In the genomic region with DNA sequence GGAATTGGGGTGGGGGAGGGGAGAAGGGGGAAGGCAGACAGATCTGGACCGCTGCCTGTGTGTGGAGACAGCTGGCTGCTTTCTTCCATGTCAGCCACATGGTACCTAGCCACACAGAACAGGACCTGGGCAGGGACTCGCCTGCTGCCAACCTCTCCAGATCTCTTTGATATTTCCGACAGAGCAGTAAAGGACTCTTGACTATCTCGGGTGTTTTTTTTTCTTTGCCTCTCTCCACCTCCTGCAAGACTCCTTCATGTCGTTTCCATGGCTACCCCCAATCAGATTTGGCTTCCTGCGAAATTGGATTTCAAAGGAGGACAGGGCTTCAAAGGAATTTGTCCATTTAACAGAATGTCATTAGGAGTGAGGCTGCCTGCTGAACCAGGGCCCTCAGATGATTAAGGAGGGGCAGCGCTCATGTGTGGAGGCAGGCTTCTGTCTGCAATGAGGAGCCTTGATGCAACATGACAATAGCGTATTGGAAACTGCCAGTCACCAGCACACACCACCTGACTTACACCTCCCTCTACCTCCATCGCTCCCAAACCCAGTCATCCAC, we compare ENCODE assay signal across 10 mouse cellular contexts. TPM values are rescaled to one million over a fixed set of nuclear protein-coding genes. Genes with fewer than 3 reads are reported as not detected.
DNase-seq lines count a peak whose midpoint lies in the region; ATAC-seq lines count a peak whose summit lies in the region.
"Had no signal": no experiment of that assay in that cellular context is flagged by ENCODE, and none has a peak within 500 bp of the region (broad histone marks: within the 10 kb centered on the region; RNA-seq: fewer than 3 reads in every experiment).

No protein-coding gene starts in this region.

- DNase-seq in adrenal gland, adult (ENCODE audit: inconsistent age in 2 of 2, low spot score in 1 of 2) = peak; percentile 39 to 74
- DNase-seq in adrenal gland, adult 18-20 months (ENCODE audit: low spot score in 2 of 2) = no peak
- DNase-seq in lung, postnatal 10 days = peak; percentile 16
- DNase-seq in lung, adult 18-20 months = no peak
- peak; percentile 71 for DNase-seq in hindbrain, embryonic 14.5 days (ENCODE audit: low spot score)
- peak; percentile 71 for DNase-seq in naive thymus-derived CD4-positive, alpha-beta T cell, adult 2 months (ENCODE audit: low read depth)
- DNase-seq in heart, adult 8-10 months (ENCODE audit: low spot score) = no peak
- DNase-seq in cerebellum, adult 18-20 months = no peak

- H3K36me3 ChIP-seq in hindbrain, embryonic 14.5 days (replicated peaks; ENCODE audit: control insufficient read depth, insufficient read depth) = no peaks in the 10 kb centered on the region
- H3K36me3 ChIP-seq: limb, embryonic 12.5 days had no signal

- peaks cover 53% of the 10 kb centered on the region for H3K4me1 ChIP-seq in hindbrain, embryonic 14.5 days (replicated peaks; ENCODE audit: control insufficient read depth, insufficient read depth, low read length)

- H3K4me3 ChIP-seq in hindbrain, embryonic 14.5 days (replicated peaks; ENCODE audit: low read length) = no peak overlapping the region
- H3K4me3 ChIP-seq: limb, embryonic 12.5 days had no signal

- H3K9ac ChIP-seq in hindbrain, embryonic 14.5 days = peak overlapping the region; percentile 35; the same call in 1 of the 2 replicates
- H3K9ac ChIP-seq: limb, embryonic 12.5 days had no signal

- ATAC-seq in hindbrain, embryonic 14.5 days (ENCODE audit: low FRiP score) = peak; percentile 78

- H3K27ac ChIP-seq in hindbrain, embryonic 14.5 days = peak overlapping the region; percentile 87
- H3K27ac ChIP-seq: limb, embryonic 12.5 days had no signal

- H3K9me3 ChIP-seq in hindbrain, embryonic 14.5 days (ENCODE audit: control insufficient read depth, low read length) = no peaks in the 10 kb centered on the region
- H3K9me3 ChIP-seq: limb, embryonic 12.5 days had no signal

- peak overlapping the region; percentile 27 for H3K4me2 ChIP-seq in hindbrain, embryonic 14.5 days (replicated peaks)
- H3K4me2 ChIP-seq: limb, embryonic 12.5 days had no signal

- WGBS in hindbrain, embryonic 14.5 days = 7% methylated on average over 9 of the region's 9 CpGs

- no peaks in the 10 kb centered on the region; the same call in 1 of the 2 replicates for H3K27me3 ChIP-seq in hindbrain, embryonic 14.5 days (ENCODE audit: control insufficient read depth, insufficient read depth, low read length)

RNA-seq across cellular contexts. Expression of a gene that starts 2.1 kb away (rescaled TPM):
- total RNA-seq in adrenal gland, adult 18-20 months (2021) = 1 to 10 TPM; 7.6 to 8.8 TPM
- 7.3 and 10.3 TPM in 2 replicates for polyA plus RNA-seq in hindbrain, embryonic 14.5 days (2014; fragmentation: Nextera tagmentation; extraction: Ambion mirVana)
- total RNA-seq in heart, adult 8-10 months (2022) = under 1 TPM in 2 of 4 experiments, not detected in 2; 0.30 to 0.34 TPM
- total RNA-seq: gastrocnemius, adult 18-20 months had no signal

Comparison
In these comparisons a context has a peak if more than half of its experiments do, and no peak if none do; other contexts are left out.
1. DNase-seq: peak in adrenal gland, adult (2 of 2), lung, postnatal 10 days (single experiment), hindbrain, embryonic 14.5 days (single experiment) and naive thymus-derived CD4-positive, alpha-beta T cell, adult 2 months (single experiment); none in adrenal gland, adult 18-20 months (0 of 2), lung, adult 18-20 months (0 of 2), heart, adult 8-10 months (single experiment) and cerebellum, adult 18-20 months (0 of 2).
2. RNA of a gene that starts 2.1 kb away (total RNA-seq): 7.6 to 8.8 TPM in adrenal gland, adult 18-20 months; 0.30 to 0.34 TPM in heart, adult 8-10 months; every median in the first group is over 4 times any median in the second.